Mouse (Mus musculus) right cerebral cortex, postnatal 14 days (tissue): Measurements from ENCODE around the gene Rgcc.

Experiments
- DNase-seq: peaks from one replicate; pipeline ENCODE4 v3.0.0; 2022

The Rgcc gene

GRCm38 (mm10) chr14:79301466-79301875 lies at the start of gene Rgcc:
TSS of gene Rgcc (minus strand) at chr14:79301645.
- DNase-seq: peak; percentile 95

DNA sequence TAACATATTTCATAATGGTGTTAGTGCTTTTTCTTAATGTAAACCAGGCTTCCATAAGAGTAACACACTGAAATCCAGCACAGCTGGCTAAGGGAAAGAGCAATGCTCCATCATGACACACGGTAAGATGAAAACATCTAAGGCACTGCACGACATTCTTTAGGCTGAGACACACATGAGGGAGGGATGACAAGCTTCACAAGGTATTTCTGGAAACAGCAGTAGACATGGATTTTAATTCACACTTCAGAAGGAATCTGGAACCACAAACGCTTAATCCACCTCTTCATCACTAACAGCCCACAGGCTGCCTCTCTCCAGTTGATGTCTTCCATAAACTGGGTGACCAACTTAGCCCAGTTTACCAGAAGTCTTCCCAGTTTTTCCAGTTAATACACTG lies 44.9 kb upstream of the Rgcc start:
- no peak for DNase-seq

- no peak for DNase-seq
Measured at GRCm38 (mm10) chr14:79335613-79336012, 34.2 kb upstream of the Rgcc start.

GRCm38 (mm10) chr14:79331936-79332335 lies 30.5 kb upstream of the Rgcc start:
- no peak for DNase-seq

DNA sequence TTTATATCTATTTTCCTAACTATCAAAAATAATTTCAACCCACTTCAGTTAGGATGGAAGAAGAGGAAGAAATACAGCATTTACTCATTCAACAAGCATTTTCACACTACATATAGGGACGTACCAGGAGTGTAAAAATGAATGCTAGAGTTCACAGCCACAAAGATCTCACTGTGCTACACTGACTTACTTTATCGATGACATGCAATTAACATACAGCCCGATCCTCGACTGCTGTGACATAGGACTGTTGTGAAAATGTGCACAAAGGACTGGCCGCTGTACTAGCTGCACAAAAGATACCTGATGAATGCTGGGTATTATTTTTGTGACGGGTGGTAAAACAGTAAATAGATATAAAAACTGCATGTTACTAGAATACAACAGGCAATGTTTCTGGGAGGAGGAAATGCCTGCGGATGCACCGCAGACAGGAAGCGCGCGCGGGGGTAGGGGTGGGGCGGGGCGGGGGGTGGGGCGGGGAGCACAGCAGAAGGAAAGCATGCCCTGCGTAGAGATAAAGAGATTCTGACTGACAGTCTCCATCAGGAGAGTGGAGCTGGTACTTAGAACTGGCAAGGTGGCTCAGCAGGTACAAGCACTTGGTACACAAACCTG lies 29.6 kb upstream of the Rgcc start:
- no peak for DNase-seq

DNA sequence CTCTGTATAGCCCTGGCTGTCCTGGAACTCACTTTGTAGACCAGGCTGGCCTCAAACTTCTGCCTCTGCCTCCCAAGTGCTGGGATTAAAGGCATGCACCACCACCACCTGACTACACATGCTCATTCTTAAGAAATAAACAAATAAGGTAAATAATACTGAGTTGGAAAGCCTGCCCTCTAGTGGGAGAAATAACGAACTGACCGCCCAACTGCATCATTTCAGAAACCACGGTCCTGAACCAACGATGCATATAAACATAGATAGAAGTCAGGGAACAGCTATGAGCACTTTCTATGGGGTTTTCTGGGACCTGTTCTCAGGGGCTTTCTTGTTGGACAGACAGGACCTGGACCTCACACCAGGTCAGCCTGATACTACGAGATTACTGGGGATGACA lies 25.6 kb upstream of the Rgcc start:
- no peak for DNase-seq

- DNase-seq: no peak
Measured at GRCm38 (mm10) chr14:79324112-79324840, 22.8 kb upstream of the Rgcc start.

- no peak for DNase-seq
Measured at GRCm38 (mm10) chr14:79321881-79322280, 20.4 kb upstream of the Rgcc start.

- no peak for DNase-seq
Measured at GRCm38 (mm10) chr14:79321152-79321551, 19.7 kb upstream of the Rgcc start.

DNA sequence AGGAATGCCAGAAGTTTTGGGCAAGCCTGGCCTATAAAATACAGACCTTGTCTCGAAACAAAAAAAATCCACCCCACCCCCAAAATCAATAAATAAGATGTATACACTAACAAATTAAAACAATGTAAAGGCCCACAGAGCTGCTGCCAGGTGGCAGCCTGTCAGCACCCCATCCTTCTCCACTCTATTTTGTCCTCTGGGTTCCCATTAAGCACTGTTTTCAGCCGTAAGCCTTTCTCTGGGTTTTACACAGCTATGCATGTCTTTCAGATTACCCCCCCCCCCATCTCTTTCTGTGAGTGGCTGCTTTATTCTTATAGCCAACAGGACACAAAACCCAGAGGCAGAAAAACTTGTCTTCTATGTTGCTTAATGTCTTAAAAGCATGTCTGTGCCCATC lies 16.2 kb upstream of the Rgcc start:
- no peak for DNase-seq

GRCm38 (mm10) chr14:79315877-79316276 lies 14.4 kb upstream of the Rgcc start:
- DNase-seq: no peak

DNA sequence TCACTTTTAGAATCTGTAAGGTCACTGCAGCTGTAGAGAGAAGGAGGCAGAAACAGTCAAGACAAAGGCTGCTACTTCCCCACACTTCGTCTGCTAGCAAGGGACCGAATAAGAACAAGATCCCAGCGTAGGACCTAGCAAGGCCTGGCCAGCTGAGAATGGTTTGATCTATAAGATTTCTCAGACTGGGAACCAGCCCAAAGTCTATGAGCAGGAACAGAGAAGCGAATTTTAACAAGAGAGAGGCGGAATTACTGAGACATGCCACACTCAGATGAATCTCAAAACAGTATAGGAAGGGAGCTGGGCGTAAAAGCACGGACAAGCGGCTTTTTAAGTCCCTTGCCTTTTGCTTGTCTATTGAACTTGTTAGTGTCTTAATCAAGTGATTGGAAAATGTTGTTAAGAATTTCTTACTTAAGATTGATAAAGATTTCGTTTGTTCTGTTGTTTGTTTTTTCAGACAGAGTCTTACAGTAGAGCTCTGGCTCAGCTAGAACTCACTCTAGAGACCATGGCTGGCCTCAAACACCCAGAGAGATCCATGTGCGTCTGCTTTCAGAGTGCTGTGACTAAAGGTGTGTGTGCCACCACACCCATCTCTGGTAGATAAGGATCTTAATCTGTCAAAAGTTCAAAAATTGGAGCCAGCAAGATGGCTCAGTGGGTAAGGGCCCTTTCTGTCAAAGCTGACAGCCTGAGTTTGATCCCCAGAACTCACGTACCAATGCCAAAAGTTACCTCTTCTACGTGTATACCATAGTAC lies 13.0 kb upstream of the Rgcc start:
- no peak for DNase-seq

DNA sequence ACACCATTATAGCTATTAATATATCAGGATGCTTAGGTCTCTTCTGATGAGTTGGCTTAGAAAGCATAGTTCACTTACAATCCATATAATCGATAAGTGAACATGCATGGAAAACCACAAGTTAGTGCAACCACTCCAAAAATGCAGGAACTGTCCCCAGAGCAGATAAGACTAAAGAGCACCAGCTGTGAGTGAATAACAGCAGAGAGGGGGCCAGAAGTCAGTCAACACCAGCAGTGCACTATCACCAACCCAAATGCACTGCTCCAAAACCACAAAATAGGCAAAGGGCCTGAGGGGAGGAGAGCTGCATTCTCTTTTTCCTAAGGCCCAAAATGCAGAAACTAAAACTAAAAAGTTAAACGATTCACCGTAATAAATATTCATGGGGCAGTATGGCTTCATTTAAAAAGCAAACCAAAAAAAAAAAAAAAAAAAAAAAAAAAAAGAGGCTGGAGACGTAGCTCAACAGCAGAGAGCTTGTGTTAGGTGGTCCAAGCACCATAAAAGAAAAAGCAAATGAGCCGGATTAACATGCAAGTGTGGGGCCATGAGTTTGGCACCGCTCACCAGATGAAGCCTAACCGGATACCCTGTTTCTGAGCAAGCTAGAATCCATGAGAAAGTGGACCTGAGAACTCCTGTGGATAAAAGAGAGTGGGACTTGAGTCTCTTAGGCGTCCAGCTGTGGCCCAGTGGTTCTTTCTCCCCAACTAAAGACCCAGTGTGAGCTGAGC lies 12.2 kb upstream of the Rgcc start:
- no peak for DNase-seq

DNA sequence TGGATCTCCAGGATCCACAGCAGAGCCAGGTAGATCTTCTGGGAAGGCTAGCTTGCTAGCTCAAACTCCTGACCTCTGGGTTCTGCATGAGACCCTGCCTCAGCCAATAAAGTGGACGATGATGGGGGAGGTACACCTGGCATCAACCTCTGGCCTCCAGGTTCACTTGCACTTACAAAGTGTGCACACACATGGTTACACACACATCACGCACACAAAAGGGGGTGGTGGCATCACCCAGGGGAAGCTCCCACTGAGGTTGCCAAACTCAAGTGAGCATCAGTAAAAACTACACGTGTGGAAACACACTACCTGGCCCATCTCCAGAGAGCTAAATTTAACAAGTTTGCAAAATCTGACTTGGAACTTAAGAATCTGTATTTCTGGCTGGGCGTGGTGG lies 11.3 kb upstream of the Rgcc start:
- no peak for DNase-seq

DNA sequence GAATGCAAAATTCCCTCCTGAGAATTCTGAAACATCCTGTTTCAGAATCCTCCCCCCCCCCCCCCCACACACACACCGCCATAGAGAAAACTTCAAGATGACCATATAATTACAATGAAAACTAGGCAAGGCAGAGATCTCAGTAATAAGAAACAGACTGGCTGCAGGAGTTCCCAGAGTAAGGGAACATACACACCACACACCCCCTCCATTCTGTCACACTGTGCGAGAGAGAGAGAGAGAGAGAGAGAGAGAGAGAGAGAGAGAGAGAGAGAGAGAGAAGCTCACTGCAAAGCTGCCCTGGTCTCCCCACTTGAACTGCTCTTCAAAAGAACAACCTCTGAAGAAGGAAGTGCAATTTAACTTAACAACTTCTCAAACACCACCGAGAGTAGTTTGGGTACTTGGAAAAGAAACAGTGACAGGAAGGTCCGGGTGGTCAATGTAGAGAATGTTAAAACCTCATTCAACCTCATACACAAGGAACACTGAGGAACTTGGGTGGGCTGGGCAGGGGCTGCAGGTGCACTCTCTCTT lies 10.5 kb upstream of the Rgcc start:
- no peak for DNase-seq

- DNase-seq: no peak
Measured at GRCm38 (mm10) chr14:79309115-79309514, 7.7 kb upstream of the Rgcc start.

DNA sequence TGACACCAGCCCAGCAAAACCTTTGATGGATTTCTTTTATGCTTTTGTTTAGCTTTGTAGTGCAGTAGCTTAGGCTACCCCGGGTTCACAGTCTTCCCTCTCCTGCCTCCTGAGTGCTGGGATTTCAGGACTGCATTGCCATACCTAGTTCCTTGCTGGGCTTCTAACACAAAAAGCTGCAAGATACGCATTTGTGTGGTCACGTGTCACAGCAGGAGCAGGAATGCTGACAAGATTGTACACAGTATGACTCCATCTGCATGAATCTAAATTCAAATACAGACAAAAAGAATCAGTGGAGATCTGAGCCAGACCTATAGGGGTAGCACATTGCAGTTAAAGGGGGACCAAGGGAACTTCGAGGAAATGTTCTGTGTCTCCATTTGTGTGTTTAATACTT lies 6.9 kb upstream of the Rgcc start:
- DNase-seq: no peak

GRCm38 (mm10) chr14:79307908-79308307 lies 6.5 kb upstream of the Rgcc start:
- DNase-seq: no peak

DNA sequence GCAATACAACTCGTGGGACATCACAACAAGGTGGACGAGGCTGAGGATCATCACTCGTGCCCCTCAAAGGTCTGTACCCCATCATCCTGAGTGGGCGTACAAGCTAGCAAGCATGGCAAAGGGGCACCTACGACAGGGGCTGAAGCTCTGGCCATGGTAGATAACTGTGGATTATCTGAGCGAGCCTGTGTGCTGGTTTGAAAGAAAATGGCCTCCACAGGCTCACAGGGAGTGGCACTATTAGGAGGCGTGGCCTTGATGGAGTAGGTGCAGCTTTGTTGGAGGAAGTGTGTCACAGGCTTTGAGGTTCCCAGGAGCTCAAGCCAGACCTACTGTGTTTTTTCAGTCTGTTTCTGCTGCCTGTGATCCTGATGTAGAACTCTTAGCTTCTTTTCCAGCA lies 5.7 kb upstream of the Rgcc start:
- no peak for DNase-seq

GRCm38 (mm10) chr14:79304873-79305464 lies 3.5 kb upstream of the Rgcc start:
- no peak for DNase-seq

- no peak for DNase-seq
Measured at GRCm38 (mm10) chr14:79303150-79303549, 1.7 kb upstream of the Rgcc start.

- DNase-seq: peak; percentile 53
Measured at GRCm38 (mm10) chr14:79300641-79301350, 649 bp downstream of the Rgcc start.
